Mouse (Mus musculus): ENCODE results near the gene Hbq1b. TPM values are rescaled to one million over a fixed set of nuclear protein-coding genes. Genes with fewer than 3 reads are reported as not detected.
"Not testable (repeated sequence)": the region's sequence is repeated elsewhere in the genome, so short reads cannot be mapped to it uniquely, and the experiment has no call there.

Gene Hbq1b
- polyA plus RNA-seq, 1 experiment from 2014 or later, result 1.2 TPM

DNA sequence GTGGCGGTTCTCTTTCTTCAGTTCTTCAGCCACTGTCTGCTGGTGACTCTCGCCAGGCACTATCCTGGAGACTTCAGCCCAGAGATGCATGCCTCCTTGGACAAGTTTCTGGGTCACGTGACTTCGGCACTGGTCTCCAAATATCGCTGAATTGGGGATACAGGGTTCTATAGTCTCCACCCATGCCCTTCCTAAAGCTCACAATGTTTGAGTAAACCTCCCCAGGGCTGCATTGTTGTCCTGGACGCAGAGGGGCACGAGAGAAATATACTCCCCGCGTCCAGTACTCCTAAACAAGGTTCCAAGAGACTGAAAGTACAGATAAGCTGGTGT, 694 bp downstream of the Hbq1b start:
- no peak for DNase-seq (ENCODE audit: low spot score)
- no peak overlapping the region; the same call in 1 of the 2 replicates for H3K4me2 ChIP-seq (ENCODE audit: low read depth, low read length)
- WGBS, result 62% methylated on average over 9 of the region's 9 CpGs

GRCm38 (mm10) chr11:32292819-32293218, 6.1 kb downstream of the Hbq1b start:
- not testable (repeated sequence) for H3K4me3 ChIP-seq (ENCODE audit: low read depth, low read length); H3K9ac ChIP-seq (ENCODE audit: low read depth, low read length); H3K4me1 ChIP-seq (ENCODE audit: control insufficient read depth, insufficient read depth, low read length); H3K36me3 ChIP-seq (ENCODE audit: control insufficient read depth, insufficient read depth, low read length); H3K27me3 ChIP-seq (replicated peaks; ENCODE audit: control insufficient read depth, insufficient read depth, low read length); H3K4me2 ChIP-seq (ENCODE audit: low read depth, low read length); H3K9me3 ChIP-seq (ENCODE audit: control insufficient read depth, low read length); DNase-seq (ENCODE audit: low spot score); ATAC-seq (ENCODE audit: low read depth); H3K27ac ChIP-seq (replicated peaks; ENCODE audit: low read depth, low read length)
- 81% methylated on average over 4 of the region's 4 CpGs for whole genome bisulfite sequencing

More for the DNA sequence above, 694 bp downstream of the Hbq1b start:
- no peak overlapping the region for H3K9ac ChIP-seq (ENCODE audit: low read depth, low read length)
- H3K4me1 ChIP-seq (ENCODE audit: control insufficient read depth, insufficient read depth, low read length), result no peaks in the 10 kb centered on the region
- peaks cover 5% of the 10 kb centered on the region; the same call in 1 of the 2 replicates for H3K27me3 ChIP-seq (replicated peaks; ENCODE audit: control insufficient read depth, insufficient read depth, low read length)
- no peaks in the 10 kb centered on the region for H3K9me3 ChIP-seq (ENCODE audit: control insufficient read depth, low read length)
- H3K4me3 ChIP-seq (ENCODE audit: low read depth, low read length), result no peak overlapping the region
- no peaks in the 10 kb centered on the region for H3K36me3 ChIP-seq (ENCODE audit: control insufficient read depth, insufficient read depth, low read length)
- no peak for ATAC-seq (ENCODE audit: low read depth)
- H3K27ac ChIP-seq (replicated peaks; ENCODE audit: low read depth, low read length), result no peak overlapping the region

- 63% methylated on average over 3 of the region's 3 CpGs for WGBS
- DNase-seq (ENCODE audit: low spot score), result not testable (repeated sequence)
These were observed 6.7 kb downstream of the Hbq1b start for GRCm38 (mm10) chr11:32293479-32293878.

GRCm38 (mm10) chr11:32296203-32296602, 9.4 kb downstream of the Hbq1b start, which contains the start of gene Hba-a2:
Hba-a2 (plus strand) TSS chr11:32296489.
- not testable (repeated sequence) for H3K27ac ChIP-seq (replicated peaks; ENCODE audit: low read depth, low read length); ATAC-seq (ENCODE audit: low read depth); H3K4me3 ChIP-seq (ENCODE audit: low read depth, low read length); H3K4me1 ChIP-seq (ENCODE audit: control insufficient read depth, insufficient read depth, low read length); DNase-seq (ENCODE audit: low spot score); H3K9me3 ChIP-seq (ENCODE audit: control insufficient read depth, low read length); H3K36me3 ChIP-seq (ENCODE audit: control insufficient read depth, insufficient read depth, low read length); H3K9ac ChIP-seq (ENCODE audit: low read depth, low read length); H3K4me2 ChIP-seq (ENCODE audit: low read depth, low read length); H3K27me3 ChIP-seq (replicated peaks; ENCODE audit: control insufficient read depth, insufficient read depth, low read length)
- no CpG with 5 or more reads among the region's 4 CpGs for WGBS

More at GRCm38 (mm10) chr11:32293479-32293878, 6.7 kb downstream of the Hbq1b start:
- H3K27ac ChIP-seq (replicated peaks; ENCODE audit: low read depth, low read length); H3K27me3 ChIP-seq (replicated peaks; ENCODE audit: control insufficient read depth, insufficient read depth, low read length); H3K4me1 ChIP-seq (ENCODE audit: control insufficient read depth, insufficient read depth, low read length); H3K9ac ChIP-seq (ENCODE audit: low read depth, low read length); ATAC-seq (ENCODE audit: low read depth); H3K36me3 ChIP-seq (ENCODE audit: control insufficient read depth, insufficient read depth, low read length); H3K4me3 ChIP-seq (ENCODE audit: low read depth, low read length); H3K9me3 ChIP-seq (ENCODE audit: control insufficient read depth, low read length); H3K4me2 ChIP-seq (ENCODE audit: low read depth, low read length): not testable (repeated sequence)

- 13% methylated on average over 2 of the region's 2 CpGs for whole genome bisulfite sequencing
- H3K4me2 ChIP-seq (ENCODE audit: low read depth, low read length); ATAC-seq (ENCODE audit: low read depth): not testable (repeated sequence)
These were observed 10.7 kb downstream of the Hbq1b start for GRCm38 (mm10) chr11:32297417-32297816.

DNA sequence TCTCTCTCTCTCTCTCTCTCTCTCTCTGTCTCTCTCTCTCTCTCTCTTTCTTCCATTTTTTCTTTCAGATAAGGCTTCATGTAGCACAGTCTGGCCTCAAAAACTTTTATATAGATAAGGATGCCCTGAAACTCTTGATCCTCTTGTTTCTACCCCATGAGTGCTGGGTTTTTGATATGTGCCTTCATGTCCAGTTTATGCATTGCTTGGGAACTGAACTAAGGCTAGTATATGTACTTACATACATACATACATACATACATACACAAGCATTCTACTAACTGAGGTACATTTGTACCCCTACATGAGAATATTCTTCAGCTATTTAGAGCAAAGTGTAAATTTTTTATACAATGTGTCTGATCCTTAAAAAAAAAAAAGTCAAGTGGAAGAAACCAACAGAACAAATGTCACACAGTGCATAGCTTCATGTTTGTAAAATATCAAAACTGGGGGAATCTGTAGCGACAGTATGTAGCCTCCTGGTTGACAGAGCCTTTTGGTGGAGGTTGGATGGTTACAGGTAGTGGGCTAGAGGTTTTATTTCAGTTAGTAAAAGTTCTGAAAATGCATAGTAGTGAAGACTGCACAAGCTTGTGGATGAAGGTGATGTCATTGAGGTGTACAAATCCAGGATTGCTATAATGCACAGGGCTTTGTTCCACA, 11.2 kb downstream of the Hbq1b start:
- Histone ChIP-seq H3K4me1 (ENCODE audit: control insufficient read depth, insufficient read depth, low read length) (no peaks in the 10 kb centered on the region), H3K9me3 (ENCODE audit: control insufficient read depth, low read length) (no peaks in the 10 kb centered on the region), H3K27ac (replicated peaks; ENCODE audit: low read depth, low read length) (no peak overlapping the region), H3K27me3 (replicated peaks; ENCODE audit: control insufficient read depth, insufficient read depth, low read length) (peaks cover 9% of the 10 kb centered on the region), H3K4me2 (ENCODE audit: low read depth, low read length) (no peak overlapping the region), H3K9ac (ENCODE audit: low read depth, low read length) (no peak overlapping the region), H3K36me3 (ENCODE audit: control insufficient read depth, insufficient read depth, low read length) (no peaks in the 10 kb centered on the region), H3K4me3 (ENCODE audit: low read depth, low read length) (no peak overlapping the region)
- WGBS, result 95% methylated on average over 1 of the region's 1 CpGs
- ATAC-seq (ENCODE audit: low read depth), result no peak
- no peak for DNase-seq (ENCODE audit: low spot score)

More at GRCm38 (mm10) chr11:32297417-32297816, 10.7 kb downstream of the Hbq1b start:
- not testable (repeated sequence) for DNase-seq (ENCODE audit: low spot score); H3K9ac ChIP-seq (ENCODE audit: low read depth, low read length); H3K36me3 ChIP-seq (ENCODE audit: control insufficient read depth, insufficient read depth, low read length); H3K4me3 ChIP-seq (ENCODE audit: low read depth, low read length); H3K27me3 ChIP-seq (replicated peaks; ENCODE audit: control insufficient read depth, insufficient read depth, low read length); H3K4me1 ChIP-seq (ENCODE audit: control insufficient read depth, insufficient read depth, low read length); H3K27ac ChIP-seq (replicated peaks; ENCODE audit: low read depth, low read length); H3K9me3 ChIP-seq (ENCODE audit: control insufficient read depth, low read length)

DNA sequence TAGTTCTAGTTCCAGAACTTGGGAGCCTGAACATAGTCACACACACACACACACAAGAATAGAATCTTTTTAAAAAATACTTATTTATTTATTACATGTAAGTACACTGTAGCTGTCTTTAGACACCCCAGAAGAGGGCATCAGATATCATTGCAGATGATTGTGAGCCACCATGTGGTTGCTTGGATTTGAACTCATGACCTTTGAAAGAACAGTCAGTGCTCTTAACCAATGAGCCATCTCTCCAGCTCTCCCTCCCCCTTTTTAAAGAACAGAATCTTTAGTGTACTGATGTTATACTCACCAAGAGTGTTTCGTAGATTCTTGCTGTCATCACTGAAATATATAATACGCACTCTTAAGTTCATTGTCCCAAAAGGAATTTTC, 11.8 kb downstream of the Hbq1b start:
- no peaks in the 10 kb centered on the region for H3K36me3 ChIP-seq (ENCODE audit: control insufficient read depth, insufficient read depth, low read length)
- WGBS, result 88% methylated on average over 2 of the region's 2 CpGs
- ATAC-seq (ENCODE audit: low read depth) (no peak), DNase-seq (ENCODE audit: low spot score) (no peak)
- no peak overlapping the region for H3K4me3 ChIP-seq (ENCODE audit: low read depth, low read length)
- H3K27me3 ChIP-seq (replicated peaks; ENCODE audit: control insufficient read depth, insufficient read depth, low read length), result peaks cover 9% of the 10 kb centered on the region
- no peaks in the 10 kb centered on the region for H3K4me1 ChIP-seq (ENCODE audit: control insufficient read depth, insufficient read depth, low read length)
- H3K4me2 ChIP-seq (ENCODE audit: low read depth, low read length), result no peak overlapping the region
- no peak overlapping the region for H3K27ac ChIP-seq (replicated peaks; ENCODE audit: low read depth, low read length)
- no peak overlapping the region for H3K9ac ChIP-seq (ENCODE audit: low read depth, low read length)
- H3K9me3 ChIP-seq (ENCODE audit: control insufficient read depth, low read length), result no peaks in the 10 kb centered on the region

GRCm38 (mm10) chr11:32299865-32300264, 13.1 kb downstream of the Hbq1b start, which contains the start of gene Hbq1a:
Hbq1a (plus strand) TSS chr11:32300069.
- H3K9ac ChIP-seq (ENCODE audit: low read depth, low read length); H3K36me3 ChIP-seq (ENCODE audit: control insufficient read depth, insufficient read depth, low read length); H3K4me1 ChIP-seq (ENCODE audit: control insufficient read depth, insufficient read depth, low read length); H3K9me3 ChIP-seq (ENCODE audit: control insufficient read depth, low read length); H3K27ac ChIP-seq (replicated peaks; ENCODE audit: low read depth, low read length); H3K27me3 ChIP-seq (replicated peaks; ENCODE audit: control insufficient read depth, insufficient read depth, low read length): not testable (repeated sequence)
- Histone ChIP-seq H3K4me3 (ENCODE audit: low read depth, low read length) (peak within 1 kb of the TSS; percentile 23; the same call in 1 of the 2 replicates), H3K4me2 (ENCODE audit: low read depth, low read length) (peak within 1 kb of the TSS; percentile 46)
- ATAC-seq (ENCODE audit: low read depth) (peak; percentile 68; the same call in 1 of the 2 replicates), DNase-seq (ENCODE audit: low spot score) (peak; percentile 30)
- WGBS, result 4% methylated on average over 16 of the region's 16 CpGs

Measured in embryonic facial prominence, embryonic 14.5 days (tissue).